Mouse (Mus musculus): ENCODE measurements around the gene Tgfbrap1.

DNA sequence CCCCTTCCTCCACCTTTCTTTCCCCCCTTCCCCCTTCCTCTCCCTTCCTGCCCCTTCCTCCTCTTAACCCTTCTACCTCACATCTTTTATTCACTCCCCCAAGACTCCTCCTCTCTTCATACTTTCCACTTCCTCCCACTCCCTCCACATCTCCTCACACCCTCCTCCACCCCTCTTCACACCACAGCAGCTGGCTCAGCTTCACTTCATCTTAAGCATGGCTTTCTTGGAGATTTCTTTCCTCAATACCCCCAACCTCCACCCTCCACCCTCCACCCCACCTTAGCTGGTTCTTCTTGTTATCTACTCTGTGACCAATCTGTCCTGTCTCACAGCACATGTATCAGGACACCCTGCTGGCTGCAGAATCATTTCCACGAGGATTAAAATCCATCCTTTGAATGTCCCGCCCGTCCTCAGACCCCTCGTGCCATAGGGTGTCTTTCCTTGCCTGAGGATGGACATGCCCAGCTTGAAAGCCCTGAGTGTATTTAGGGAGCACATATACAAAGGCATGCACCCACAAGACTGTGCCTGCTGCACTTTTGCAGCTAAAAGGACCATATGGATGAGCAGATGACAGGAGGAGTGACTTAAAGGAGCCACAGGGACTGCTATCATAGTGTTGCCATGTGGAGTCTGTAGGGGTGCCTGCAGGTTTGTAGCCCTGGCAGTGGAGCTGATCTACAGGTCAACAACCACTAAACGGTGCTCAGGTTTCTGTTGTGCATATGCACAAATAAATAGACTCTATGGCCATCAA lies 32.0 kb upstream of the Tgfbrap1 start:
- TF ChIP-seq CTCF (IDR thresholded peaks at IDR 0.05) (no peak), EP300 (IDR thresholded peaks at IDR 0.05) (no peak)
